Mouse (Mus musculus) hindbrain, postnatal 0 days (tissue): ENCODE results near the gene Pnliprp1. TPM values are rescaled to one million over a fixed set of nuclear protein-coding genes. Genes with fewer than 3 reads are reported as not detected.

Experiments
- ATAC-seq: fragments of 200-750 bp; cut with Nextera tagmentation; 2 replicates; pipeline ENCODE4 v1.8.0; 2017; ENCODE audit warnings: mild to moderate bottlenecking, moderate TSS enrichment, moderate library complexity
- DNase-seq: peaks from one replicate; pipeline ENCODE4 v3.0.0-alpha.2; 2015; ENCODE audit warnings: low spot score
- H3K27ac ChIP-seq: fragments of 300-500 bp; sonication (generic); 2 replicates; pipeline ENCODE4 v1.5.1; 2014; ENCODE audit warnings: mild to moderate bottlenecking
- H3K27me3 ChIP-seq: fragments of 300-500 bp; sonication (generic); 2 replicates; pipeline ENCODE4 v1.6.1; 2014; ENCODE audit warnings: low read length, mixed read lengths; ENCODE audit not compliant: insufficient read depth
- H3K36me3 ChIP-seq: fragments of 300-500 bp; sonication (generic); 2 replicates; pipeline ENCODE4 v1.6.1; 2014; ENCODE audit warnings: low read length, mixed read lengths; ENCODE audit not compliant: insufficient read depth
- H3K4me1 ChIP-seq: fragments of 300-500 bp; sonication (generic); 2 replicates; pipeline ENCODE4 v1.6.1; 2014; ENCODE audit warnings: antibody characterized with exemption, low read length, mixed read lengths; ENCODE audit not compliant: insufficient read depth
- H3K4me2 ChIP-seq: fragments of 300-500 bp; sonication (generic); 2 replicates; pipeline ENCODE4 v1.6.1; 2014; ENCODE audit warnings: low read depth, mild to moderate bottlenecking, low read length, moderate library complexity, mixed read lengths
- H3K4me3 ChIP-seq: fragments of 300-500 bp; sonication (generic); 2 replicates; pipeline ENCODE4 v1.5.1; 2014; ENCODE audit warnings: low read length
- H3K9ac ChIP-seq: fragments of 300-500 bp; sonication (generic); replicated peaks from 2 replicates; pipeline ENCODE4 v1.6.1; 2014; ENCODE audit warnings: mild to moderate bottlenecking, low read length, moderate library complexity, mixed read lengths
- H3K9me3 ChIP-seq: fragments of 300-500 bp; sonication (generic); 2 replicates; pipeline ENCODE4 v1.6.1; 2016; ENCODE audit warnings: low read length, mixed read lengths
- CTCF ChIP-seq: IDR thresholded peaks from 2 replicates; pipeline ENCODE4 v1.5.1; 2016; ENCODE audit warnings: antibody characterized with exemption, control low read depth, low read depth
- WGBS: fragments of 180-500 bp; shearing (Covaris S2); extraction: QIAGEN DNeasy Blood & Tissue Kit; methylation state at CpG from one replicate; pipeline ENCODE4 v1.1.7; 2014; 5-methylcytosine and 5-hydroxymethylcytosine counted together
- polyA plus RNA-seq: library from polyadenylated mRNA; unstranded; fragments of >200 nt; fragmentation: Nextera tagmentation; extraction: Ambion mirVana; gene quantifications from 2 replicates; pipeline ENCODE4 v1.2.1, GENCODE M21; 2015
- total RNA-seq: library from RNA; depleted of rRNA; stranded (reverse); fragments of >200 nt; gene quantifications from 2 replicates; pipeline ENCODE4 v1.2.3, GENCODE M21; 2014; rRNA removed

Gene Pnliprp1
- not detected in 2 replicates for total RNA-seq
- not detected in 2 replicates for polyA plus RNA-seq

GRCm38 (mm10) chr19:58728445-58729031 is at the start of gene Pnliprp1:
Gene Pnliprp1 (plus strand): TSS chr19:58728887.
- H3K9ac ChIP-seq, result no peak within 1 kb of the TSS
- no peak for DNase-seq
- H3K9me3 ChIP-seq, result peaks cover 2% of the 10 kb centered on the region; the same call in 1 of the 2 replicates
- H3K4me2 ChIP-seq, result no peak within 1 kb of the TSS
- TF ChIP-seq CTCF, result no peak
- H3K27me3 ChIP-seq, result no peaks in the 10 kb centered on the region
- H3K4me3 ChIP-seq, result no peak within 1 kb of the TSS
- no peak for ATAC-seq
- WGBS, result 51% methylated on average over 5 of the region's 5 CpGs
- no peaks in the 10 kb centered on the region for H3K36me3 ChIP-seq
- H3K27ac ChIP-seq, result no peak within 1 kb of the TSS
- no peaks in the 10 kb centered on the region for H3K4me1 ChIP-seq

GRCm38 (mm10) chr19:58688933-58689332 is 39.8 kb upstream of the Pnliprp1 start:
- Histone ChIP-seq H3K9ac (no peak overlapping the region), H3K36me3 (no peaks in the 10 kb centered on the region), H3K4me1 (no peaks in the 10 kb centered on the region), H3K27ac (no peak overlapping the region), H3K9me3 (no peaks in the 10 kb centered on the region), H3K4me3 (no peak overlapping the region), H3K27me3 (no peaks in the 10 kb centered on the region), H3K4me2 (no peak overlapping the region)
- DNase-seq (no peak), ATAC-seq (no peak)
- no peak for TF ChIP-seq CTCF
- WGBS, result 93% methylated on average over 1 of the region's 1 CpGs

GRCm38 (mm10) chr19:58695314-58695713 is 33.4 kb upstream of the Pnliprp1 start:
- ATAC-seq, result no peak
- WGBS, result 94% methylated on average over 3 of the region's 3 CpGs

GRCm38 (mm10) chr19:58696235-58696634 is 32.5 kb upstream of the Pnliprp1 start:
- Histone ChIP-seq H3K4me2 (no peak overlapping the region), H3K9ac (no peak overlapping the region), H3K9me3 (no peaks in the 10 kb centered on the region), H3K4me1 (no peaks in the 10 kb centered on the region), H3K27ac (no peak overlapping the region), H3K4me3 (no peak overlapping the region), H3K36me3 (no peaks in the 10 kb centered on the region), H3K27me3 (no peaks in the 10 kb centered on the region)
- ATAC-seq (no peak), DNase-seq (no peak)
- 80% methylated on average over 2 of the region's 2 CpGs for WGBS
- TF ChIP-seq CTCF, result no peak

More at GRCm38 (mm10) chr19:58695314-58695713, 33.4 kb upstream of the Pnliprp1 start:
- Histone ChIP-seq H3K9ac (no peak overlapping the region), H3K27ac (no peak overlapping the region), H3K27me3 (no peaks in the 10 kb centered on the region), H3K9me3 (no peaks in the 10 kb centered on the region), H3K4me3 (no peak overlapping the region), H3K36me3 (no peaks in the 10 kb centered on the region), H3K4me2 (no peak overlapping the region), H3K4me1 (no peaks in the 10 kb centered on the region)
- no peak for TF ChIP-seq CTCF
- DNase-seq, result no peak

- H3K4me2 ChIP-seq, result no peak overlapping the region
- no peak overlapping the region for H3K27ac ChIP-seq
- DNase-seq, result no peak
- TF ChIP-seq CTCF, result no peak
- no peak overlapping the region for H3K4me3 ChIP-seq
- ATAC-seq, result no peak
- H3K4me1 ChIP-seq, result no peaks in the 10 kb centered on the region
- H3K9me3 ChIP-seq, result no peaks in the 10 kb centered on the region
- no peaks in the 10 kb centered on the region for H3K36me3 ChIP-seq
- WGBS, result 83% methylated on average over 4 of the region's 4 CpGs
- no peak overlapping the region for H3K9ac ChIP-seq
- no peaks in the 10 kb centered on the region for H3K27me3 ChIP-seq
Observed at GRCm38 (mm10) chr19:58704556-58704955, 24.1 kb upstream of the Pnliprp1 start.

GRCm38 (mm10) chr19:58708611-58709010 is 20.1 kb upstream of the Pnliprp1 start:
- no peak overlapping the region for H3K9ac ChIP-seq
- no peaks in the 10 kb centered on the region for H3K4me1 ChIP-seq
- 63% methylated on average over 3 of the region's 3 CpGs for WGBS
- H3K27ac ChIP-seq, result no peak overlapping the region
- ATAC-seq (no peak), DNase-seq (no peak)
- no peaks in the 10 kb centered on the region for H3K27me3 ChIP-seq
- no peak overlapping the region for H3K4me3 ChIP-seq
- H3K9me3 ChIP-seq, result no peaks in the 10 kb centered on the region
- no peaks in the 10 kb centered on the region for H3K36me3 ChIP-seq
- no peak for TF ChIP-seq CTCF
- no peak overlapping the region for H3K4me2 ChIP-seq

GRCm38 (mm10) chr19:58717925-58718324 is 10.8 kb upstream of the Pnliprp1 start:
- Histone ChIP-seq H3K4me3 (no peak overlapping the region), H3K27ac (no peak overlapping the region), H3K27me3 (no peaks in the 10 kb centered on the region), H3K9ac (no peak overlapping the region), H3K36me3 (no peaks in the 10 kb centered on the region), H3K4me1 (no peaks in the 10 kb centered on the region), H3K4me2 (no peak overlapping the region), H3K9me3 (no peaks in the 10 kb centered on the region)
- WGBS, result 82% methylated on average over 4 of the region's 4 CpGs
- TF ChIP-seq CTCF, result no peak
- ATAC-seq, result no peak
- DNase-seq, result no peak
